Mouse (Mus musculus) heart, postnatal 25 days (tissue): Measurements from ENCODE around the gene Noc3l. TPM values are rescaled to one million over a fixed set of nuclear protein-coding genes. Genes with fewer than 3 reads are reported as not detected.

Source experiments
- DNase-seq: peaks from one replicate; pipeline ENCODE4 v3.0.0; 2022; ENCODE audit warnings: low spot score
- intact Hi-C: fragments of 180-260 bp; cut with DNase I; formaldehyde crosslinking; loops from one replicate; pipeline ENCODE4 v1.15.1; 2025
- total RNA-seq, 2 experiments: library from RNA; stranded (reverse); gene quantifications; 2 replicates each; pipeline ENCODE4 v1.2.3; 2021

Gene Noc3l
- total RNA-seq = 1 to 10 TPM; 6.1 to 6.7 TPM

- intact Hi-C loops = loop anchor here (2.0 to 5.0 kb wide), 2 partner anchors 18 to 98 kb away; partner anchors contain the start of gene Tbc1d12
- peak; percentile 79 for DNase-seq
Observed at GRCm38 (mm10) chr19:38818766-38819426, at the start of gene Noc3l. TSS of gene Noc3l (minus strand) at chr19:38819237.

- no peak for DNase-seq
- intact Hi-C loops = no loop called here
Observed at GRCm38 (mm10) chr19:38862523-38862922, 43.5 kb upstream of the Noc3l start.

GRCm38 (mm10) chr19:38858224-38858623, 39.2 kb upstream of the Noc3l start:
- DNase-seq = no peak
- intact Hi-C loops = no loop called here

GRCm38 (mm10) chr19:38846373-38846772, 27.3 kb upstream of the Noc3l start:
- intact Hi-C loops = no loop called here
- DNase-seq = no peak

- intact Hi-C loops = no loop called here
- DNase-seq = no peak
Observed at GRCm38 (mm10) chr19:38844817-38845216, 25.8 kb upstream of the Noc3l start.

GRCm38 (mm10) chr19:38837171-38837641, 18.2 kb upstream of the Noc3l start:
- peak; percentile 49 for DNase-seq
- intact Hi-C loops = loop anchor here (2.0 to 5.0 kb wide), 2 partner anchors 18 to 80 kb away; partner anchors contain the start of gene Noc3l

- peak; percentile 82 for DNase-seq
- intact Hi-C loops = loop anchor here (2.0 to 5.0 kb wide), 2 partner anchors 18 to 81 kb away; partner anchors contain the start of gene Noc3l
Observed at GRCm38 (mm10) chr19:38836438-38837170, 17.6 kb upstream of the Noc3l start, which contains the start of gene Tbc1d12. TSS of gene Tbc1d12 (plus strand) at chr19:38836579.

GRCm38 (mm10) chr19:38836084-38836437, 17.0 kb upstream of the Noc3l start:
- intact Hi-C loops = loop anchor here (2.0 to 5.0 kb wide), 2 partner anchors 17 to 81 kb away; partner anchors contain the start of gene Noc3l
- no peak for DNase-seq

GRCm38 (mm10) chr19:38833224-38833623, 14.2 kb upstream of the Noc3l start:
- intact Hi-C loops = no loop called here
- no peak for DNase-seq

- intact Hi-C loops = no loop called here
- no peak for DNase-seq
Observed at GRCm38 (mm10) chr19:38820186-38820804, 1.3 kb upstream of the Noc3l start.

- intact Hi-C loops = loop anchor here (2.0 to 5.0 kb wide), 2 partner anchors 17 to 98 kb away; partner anchors contain the start of gene Tbc1d12
- no peak for DNase-seq
Observed at GRCm38 (mm10) chr19:38819427-38819802, 378 bp upstream of the Noc3l start.

- no peak for DNase-seq
- intact Hi-C loops = loop anchor here (2.0 to 5.0 kb wide), 2 partner anchors 19 to 99 kb away; partner anchors contain the start of gene Tbc1d12
Observed at GRCm38 (mm10) chr19:38818191-38818590, 846 bp downstream of the Noc3l start.

- intact Hi-C loops = no loop called here
- no peak for DNase-seq
Observed at GRCm38 (mm10) chr19:38798801-38799200, 20.2 kb downstream of the Noc3l start.

GRCm38 (mm10) chr19:38798291-38798690, 20.7 kb downstream of the Noc3l start:
- intact Hi-C loops = no loop called here
- no peak for DNase-seq

GRCm38 (mm10) chr19:38796546-38796945, 22.5 kb downstream of the Noc3l start:
- intact Hi-C loops = no loop called here
- no peak for DNase-seq

GRCm38 (mm10) chr19:38793563-38794045, 25.4 kb downstream of the Noc3l start:
- intact Hi-C loops = no loop called here
- no peak for DNase-seq

GRCm38 (mm10) chr19:38787756-38788155, 31.3 kb downstream of the Noc3l start:
- no peak for DNase-seq
- intact Hi-C loops = no loop called here

GRCm38 (mm10) chr19:38783542-38783941, 35.5 kb downstream of the Noc3l start:
- no peak for DNase-seq
- intact Hi-C loops = no loop called here

- intact Hi-C loops = loop anchor here (5.0 kb wide), 1 partner anchor 357 kb away; no protein-coding TSS in a partner anchor
- peak; percentile 3 for DNase-seq
Observed at GRCm38 (mm10) chr19:38778805-38779204, 40.2 kb downstream of the Noc3l start.

GRCm38 (mm10) chr19:38775548-38775947, 43.5 kb downstream of the Noc3l start:
- intact Hi-C loops = loop anchor here (2.0 to 5.0 kb wide), 2 partner anchors 211 to 353 kb away; no protein-coding TSS in a partner anchor
- no peak for DNase-seq
